Mouse (Mus musculus) heart, postnatal 0 days (tissue): Measurements from ENCODE around the gene Apln. TPM values are rescaled to one million over a fixed set of nuclear protein-coding genes. Genes with fewer than 3 reads are reported as not detected.
A peak's percentile ranks its signal among the peaks of the same experiment; 100 is the strongest.

Source experiments
- ATAC-seq: fragments of 200-750 bp; cut with Nextera tagmentation; 2 replicates; pipeline ENCODE4 v1.8.0; 2017; ENCODE audit warnings: low read depth, moderate number of reproducible peaks, moderate library complexity; ENCODE audit not compliant: insufficient read depth
- DNase-seq: peaks from one replicate; pipeline ENCODE4 v3.0.0-alpha.2; 2016; ENCODE audit warnings: low spot score
- H3K27ac ChIP-seq: fragments of 300-500 bp; sonication (generic); 2 replicates; pipeline ENCODE4 v1.5.1; 2014; ENCODE audit warnings: low read depth, mild to moderate bottlenecking
- H3K27me3 ChIP-seq: fragments of 300-500 bp; sonication (generic); 2 replicates; pipeline ENCODE4 v1.6.1; 2014; ENCODE audit warnings: low read length, mixed read lengths; ENCODE audit not compliant: control insufficient read depth, insufficient read depth
- H3K36me3 ChIP-seq: fragments of 300-500 bp; sonication (generic); replicated peaks from 2 replicates; pipeline ENCODE4 v1.6.1; 2014; ENCODE audit warnings: low read length, mixed read lengths; ENCODE audit not compliant: control insufficient read depth, insufficient read depth
- H3K4me1 ChIP-seq: fragments of 300-500 bp; sonication (generic); 2 replicates; pipeline ENCODE4 v1.6.1; 2014; ENCODE audit warnings: antibody characterized with exemption; ENCODE audit not compliant: control insufficient read depth, insufficient read depth
- H3K4me2 ChIP-seq: fragments of 300-500 bp; sonication (generic); 2 replicates; pipeline ENCODE4 v1.6.1; 2014; ENCODE audit warnings: low read depth, mild to moderate bottlenecking, low read length, moderate library complexity
- H3K4me3 ChIP-seq: fragments of 300-500 bp; sonication (generic); 2 replicates; pipeline ENCODE4 v1.5.1; 2014; ENCODE audit warnings: low read depth, low read length
- H3K9ac ChIP-seq: fragments of 300-500 bp; sonication (generic); replicated peaks from 2 replicates; pipeline ENCODE4 v1.6.1; 2014; ENCODE audit warnings: low read depth, low read length, mixed read lengths
- H3K9me3 ChIP-seq: fragments of 300-500 bp; sonication (generic); replicated peaks from 2 replicates; pipeline ENCODE4 v1.6.1; 2016; ENCODE audit warnings: low read length; ENCODE audit not compliant: control insufficient read depth
- CTCF ChIP-seq: IDR thresholded peaks from 2 replicates; pipeline ENCODE4 v1.5.1; 2016; ENCODE audit warnings: antibody characterized with exemption, control low read depth, low read depth
- EP300 ChIP-seq: IDR thresholded peaks from 2 replicates; pipeline ENCODE4 v1.6.1; 2016; ENCODE audit warnings: antibody characterized with exemption, low read depth
- WGBS: fragments of 180-500 bp; shearing (Covaris S2); extraction: QIAGEN DNeasy Blood & Tissue Kit; methylation state at CpG from one replicate; pipeline ENCODE4 v1.1.7; 2014; 5-methylcytosine and 5-hydroxymethylcytosine counted together
- polyA plus RNA-seq: library from polyadenylated mRNA; unstranded; fragments of >200 nt; fragmentation: Nextera tagmentation; extraction: Ambion mirVana; gene quantifications from 2 replicates; pipeline ENCODE4 v1.2.1, GENCODE M21; 2015
- total RNA-seq: library from RNA; depleted of rRNA; stranded (reverse); fragments of >200 nt; gene quantifications from 2 replicates; pipeline ENCODE4 v1.2.3, GENCODE M21; 2014; ENCODE audit warnings: low replicate concordance

Gene Apln
- total and polyA plus RNA-seq, 2 experiments from 2014 or later: 7.6 to 18.6 TPM

GRCm38 (mm10) chrX:48053743-48054142 lies 19.1 kb upstream of the Apln start:
- TF ChIP-seq CTCF (no peak), EP300 (no peak)
- Histone ChIP-seq H3K27me3 (no peaks in the 10 kb centered on the region), H3K4me3 (0 out of 2 replicates have a peak overlapping the region, but pooled peaks have one; percentile 41), H3K27ac (no peak overlapping the region), H3K4me2 (peak overlapping the region; percentile 63), H3K9ac (peak overlapping the region; percentile 46; the same call in 1 of the 2 replicates), H3K9me3 (no peaks in the 10 kb centered on the region), H3K4me1 (no peaks in the 10 kb centered on the region), H3K36me3 (no peaks in the 10 kb centered on the region)
- ATAC-seq: no peak
- no peak for DNase-seq
- 36% methylated on average over 3 of the region's 3 CpGs for WGBS

GRCm38 (mm10) chrX:48046315-48046714 lies 11.7 kb upstream of the Apln start:
- no peak for TF ChIP-seq CTCF
- TF ChIP-seq EP300: no peak
- 71% methylated on average over 2 of the region's 2 CpGs for WGBS
- no peak overlapping the region for H3K9ac ChIP-seq
- no peak overlapping the region for H3K4me3 ChIP-seq
- H3K27ac ChIP-seq: no peak overlapping the region
- ATAC-seq: no peak
- no peaks in the 10 kb centered on the region for H3K9me3 ChIP-seq
- no peaks in the 10 kb centered on the region for H3K4me1 ChIP-seq
- no peaks in the 10 kb centered on the region for H3K36me3 ChIP-seq
- no peak overlapping the region for H3K4me2 ChIP-seq
- peaks cover 6% of the 10 kb centered on the region; the same call in 1 of the 2 replicates for H3K27me3 ChIP-seq
- DNase-seq: no peak

- no peaks in the 10 kb centered on the region for H3K4me1 ChIP-seq
- no peak for DNase-seq
- 0 out of 2 replicates have a peak, but pooled peaks have one; percentile 20 for ATAC-seq
- H3K4me2 ChIP-seq: no peak overlapping the region
- H3K27me3 ChIP-seq: peaks cover 6% of the 10 kb centered on the region; the same call in 1 of the 2 replicates
- H3K4me3 ChIP-seq: no peak overlapping the region
- no peak overlapping the region for H3K9ac ChIP-seq
- H3K9me3 ChIP-seq: no peaks in the 10 kb centered on the region
- H3K27ac ChIP-seq: no peak overlapping the region
- TF ChIP-seq CTCF (no peak), EP300 (0 out of 2 replicates have a peak, but pooled peaks have one; percentile 31)
- whole genome bisulfite sequencing: 43% methylated on average over 1 of the region's 1 CpGs
- H3K36me3 ChIP-seq: no peaks in the 10 kb centered on the region
Observed at GRCm38 (mm10) chrX:48044261-48044660, 9.6 kb upstream of the Apln start.

GRCm38 (mm10) chrX:48042748-48043147 lies 8.1 kb upstream of the Apln start:
- no peak for TF ChIP-seq EP300
- TF ChIP-seq CTCF: no peak
- Histone ChIP-seq H3K36me3 (no peaks in the 10 kb centered on the region), H3K27ac (no peak overlapping the region), H3K4me3 (no peak overlapping the region), H3K9me3 (no peaks in the 10 kb centered on the region), H3K4me1 (no peaks in the 10 kb centered on the region), H3K27me3 (peaks cover 6% of the 10 kb centered on the region; the same call in 1 of the 2 replicates), H3K9ac (no peak overlapping the region), H3K4me2 (no peak overlapping the region)
- no peak for ATAC-seq
- 30% methylated on average over 4 of the region's 4 CpGs for WGBS
- no peak for DNase-seq

GRCm38 (mm10) chrX:48040379-48040778 lies 5.7 kb upstream of the Apln start:
- no peak for ATAC-seq
- no peak overlapping the region for H3K4me2 ChIP-seq
- 58% methylated on average over 3 of the region's 3 CpGs for WGBS

GRCm38 (mm10) chrX:48033766-48034143 lies 898 bp downstream of the Apln start:
- Histone ChIP-seq H3K4me3 (peak overlapping the region; percentile 50), H3K4me1 (no peaks in the 10 kb centered on the region), H3K27me3 (peaks cover 10% of the 10 kb centered on the region; the same call in 1 of the 2 replicates), H3K36me3 (no peaks in the 10 kb centered on the region), H3K9ac (no peak overlapping the region), H3K27ac (no peak overlapping the region), H3K9me3 (no peaks in the 10 kb centered on the region), H3K4me2 (peak overlapping the region; percentile 70)
- ATAC-seq (0 out of 2 replicates have a peak, but pooled peaks have one; percentile 11), DNase-seq (no peak)
- WGBS: 19% methylated on average over 11 of the region's 11 CpGs
- no peak for TF ChIP-seq CTCF
- no peak for TF ChIP-seq EP300

More at GRCm38 (mm10) chrX:48040379-48040778, 5.7 kb upstream of the Apln start:
- H3K4me1 ChIP-seq: no peaks in the 10 kb centered on the region
- H3K27ac ChIP-seq: no peak overlapping the region
- no peaks in the 10 kb centered on the region for H3K9me3 ChIP-seq
- DNase-seq: no peak
- H3K27me3 ChIP-seq: 0 out of 2 replicates have a peak, but pooled peaks cover 9% of the 10 kb centered on the region
- H3K4me3 ChIP-seq: no peak overlapping the region
- TF ChIP-seq CTCF (no peak), EP300 (no peak)
- H3K36me3 ChIP-seq: no peaks in the 10 kb centered on the region
- no peak overlapping the region for H3K9ac ChIP-seq
